Mouse (Mus musculus): ENCODE measurements around the gene Nr1i3. TPM values are rescaled to one million over a fixed set of nuclear protein-coding genes. Genes with fewer than 3 reads are reported as not detected.

Nr1i3 gene
- polyA plus RNA-seq, 1 experiment from 2014 or later: 0.25 TPM

DNA sequence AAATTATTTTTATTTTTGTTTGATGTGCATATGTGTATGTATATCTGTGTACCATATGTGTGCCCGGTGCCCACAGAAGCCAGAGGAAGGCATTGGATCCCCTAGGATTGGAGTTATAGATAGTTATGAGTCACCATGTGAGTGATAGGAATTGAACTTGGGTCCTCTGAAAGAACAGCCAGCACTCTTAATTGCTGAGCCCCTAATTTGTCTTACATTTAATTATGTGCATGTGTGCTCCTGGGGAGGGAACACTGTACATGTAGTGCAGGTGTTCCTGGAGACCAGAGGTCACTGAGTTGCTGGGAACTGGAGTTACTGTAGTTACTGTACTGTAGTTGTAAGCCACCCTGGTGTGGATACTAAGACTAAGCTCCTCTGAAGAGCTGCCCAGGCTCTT, 13.0 kb upstream of the Nr1i3 start:
- Histone ChIP-seq H3K4me1 (replicated peaks; ENCODE audit: control insufficient read depth, insufficient read depth) (peaks cover 2% of the 10 kb centered on the region), H3K27ac (replicated peaks) (no peak overlapping the region), H3K9me3 (ENCODE audit: control insufficient read depth, low read length) (no peaks in the 10 kb centered on the region), H3K4me3 (ENCODE audit: low read depth, low read length) (no peak overlapping the region), H3K27me3 (ENCODE audit: control insufficient read depth, insufficient read depth, low read length) (no peaks in the 10 kb centered on the region), H3K36me3 (ENCODE audit: control insufficient read depth, insufficient read depth, low read length) (no peaks in the 10 kb centered on the region), H3K4me2 (replicated peaks; ENCODE audit: low read depth) (no peak overlapping the region), H3K9ac (ENCODE audit: low read length) (no peak overlapping the region)
- DNase-seq (ENCODE audit: low spot score): no peak
- 97% methylated on average over 1 of the region's 1 CpGs for WGBS
- TF ChIP-seq EP300 (optimal IDR thresholded peaks at IDR 0.05) (no peak), CTCF (IDR thresholded peaks at IDR 0.05; ENCODE audit: low read depth) (no peak)
- ATAC-seq (ENCODE audit: low FRiP score, low TSS enrichment): no peak

DNA sequence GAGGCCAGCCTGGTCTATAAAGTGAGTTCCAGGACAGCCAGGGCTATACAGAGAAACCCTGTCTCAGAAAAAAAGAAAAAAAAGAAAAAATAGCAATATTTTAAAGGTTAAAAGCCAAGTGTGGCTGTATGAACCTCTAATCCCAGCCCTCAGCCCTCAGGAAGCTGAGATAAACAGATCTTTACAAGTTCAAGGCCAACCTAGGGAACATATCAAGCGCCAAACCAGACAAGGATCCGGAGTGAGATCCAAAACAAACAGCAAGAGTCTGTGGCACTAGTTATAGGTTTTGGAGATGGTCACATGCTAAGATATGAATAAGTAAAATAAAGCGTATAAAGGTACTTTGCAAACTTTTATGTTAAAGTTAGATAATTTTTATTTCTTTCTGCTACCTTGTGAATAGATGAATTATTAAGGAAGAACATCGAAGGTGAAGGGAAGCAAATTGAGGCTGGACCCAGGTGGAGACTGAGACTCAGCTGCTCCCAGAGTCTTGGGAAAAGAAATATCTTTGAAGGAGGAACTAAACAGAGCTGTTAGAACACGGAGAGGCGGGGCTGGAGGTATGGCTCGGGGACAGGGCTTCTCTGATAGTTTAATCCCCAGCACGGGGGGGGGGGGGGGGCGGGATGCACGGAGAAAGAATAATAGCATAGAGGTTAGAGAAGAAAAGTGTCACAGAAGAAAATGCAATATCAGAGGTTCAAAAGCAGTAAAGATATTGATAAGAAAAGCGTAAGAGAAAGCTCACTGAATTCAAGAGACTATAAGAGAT, 10.1 kb upstream of the Nr1i3 start:
- DNase-seq (ENCODE audit: low spot score) (no peak), ATAC-seq (ENCODE audit: low FRiP score, low TSS enrichment) (no peak)
- H3K4me2 ChIP-seq (replicated peaks; ENCODE audit: low read depth): no peak overlapping the region

DNA sequence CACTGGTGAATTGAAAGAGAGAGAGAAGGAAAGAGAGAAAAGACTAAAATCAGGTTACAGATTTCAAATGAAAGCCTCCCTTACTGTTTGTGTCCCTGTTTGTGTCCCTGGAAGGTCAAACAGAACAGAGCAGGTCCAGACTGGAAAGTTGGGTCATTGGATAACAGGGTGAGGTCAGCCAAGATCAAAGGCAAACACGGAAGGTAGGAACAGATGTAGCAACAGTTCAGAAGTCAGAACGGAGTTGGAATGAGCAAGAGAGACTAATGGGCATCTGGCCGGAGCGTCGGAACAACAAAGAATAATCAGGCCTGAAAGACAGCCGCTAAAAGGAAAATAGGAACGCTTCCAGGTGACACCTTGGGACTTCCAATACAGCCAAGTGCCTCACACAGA, 9.5 kb upstream of the Nr1i3 start:
- Histone ChIP-seq H3K9ac (ENCODE audit: low read length) (no peak overlapping the region), H3K4me2 (replicated peaks; ENCODE audit: low read depth) (no peak overlapping the region), H3K27me3 (ENCODE audit: control insufficient read depth, insufficient read depth, low read length) (no peaks in the 10 kb centered on the region), H3K27ac (replicated peaks) (no peak overlapping the region), H3K36me3 (ENCODE audit: control insufficient read depth, insufficient read depth, low read length) (no peaks in the 10 kb centered on the region), H3K9me3 (ENCODE audit: control insufficient read depth, low read length) (no peaks in the 10 kb centered on the region), H3K4me1 (replicated peaks; ENCODE audit: control insufficient read depth, insufficient read depth) (no peaks in the 10 kb centered on the region), H3K4me3 (ENCODE audit: low read depth, low read length) (no peak overlapping the region)
- 51% methylated on average over 7 of the region's 7 CpGs for WGBS
- DNase-seq (ENCODE audit: low spot score) (peak; percentile 25), ATAC-seq (ENCODE audit: low FRiP score, low TSS enrichment) (peak; percentile 77)
- TF ChIP-seq CTCF (IDR thresholded peaks at IDR 0.05; ENCODE audit: low read depth) (no peak), EP300 (optimal IDR thresholded peaks at IDR 0.05) (no peak)

More for the DNA sequence above, 10.1 kb upstream of the Nr1i3 start:
- Histone ChIP-seq H3K9me3 (ENCODE audit: control insufficient read depth, low read length) (no peaks in the 10 kb centered on the region), H3K4me1 (replicated peaks; ENCODE audit: control insufficient read depth, insufficient read depth) (no peaks in the 10 kb centered on the region), H3K27me3 (ENCODE audit: control insufficient read depth, insufficient read depth, low read length) (no peaks in the 10 kb centered on the region), H3K4me3 (ENCODE audit: low read depth, low read length) (no peak overlapping the region), H3K27ac (replicated peaks) (no peak overlapping the region), H3K36me3 (ENCODE audit: control insufficient read depth, insufficient read depth, low read length) (no peaks in the 10 kb centered on the region), H3K9ac (ENCODE audit: low read length) (no peak overlapping the region)
- TF ChIP-seq CTCF (IDR thresholded peaks at IDR 0.05; ENCODE audit: low read depth) (no peak), EP300 (optimal IDR thresholded peaks at IDR 0.05) (no peak)
- 45% methylated on average over 10 of the region's 11 CpGs for WGBS

GRCm38 (mm10) chr1:171205704-171206493, 7.9 kb upstream of the Nr1i3 start:
- Histone ChIP-seq H3K4me2 (replicated peaks; ENCODE audit: low read depth) (no peak overlapping the region), H3K4me3 (ENCODE audit: low read depth, low read length) (no peak overlapping the region), H3K27me3 (ENCODE audit: control insufficient read depth, insufficient read depth, low read length) (no peaks in the 10 kb centered on the region), H3K36me3 (ENCODE audit: control insufficient read depth, insufficient read depth, low read length) (no peaks in the 10 kb centered on the region), H3K4me1 (replicated peaks; ENCODE audit: control insufficient read depth, insufficient read depth) (no peaks in the 10 kb centered on the region), H3K9me3 (ENCODE audit: control insufficient read depth, low read length) (no peaks in the 10 kb centered on the region), H3K27ac (replicated peaks) (no peak overlapping the region), H3K9ac (ENCODE audit: low read length) (no peak overlapping the region)
- TF ChIP-seq CTCF (IDR thresholded peaks at IDR 0.05; ENCODE audit: low read depth) (no peak), EP300 (optimal IDR thresholded peaks at IDR 0.05) (no peak)
- ATAC-seq (ENCODE audit: low FRiP score, low TSS enrichment): no peak
- no peak for DNase-seq (ENCODE audit: low spot score)
- WGBS: 70% methylated on average over 6 of the region's 6 CpGs

- Histone ChIP-seq H3K4me3 (ENCODE audit: low read depth, low read length) (no peak overlapping the region), H3K9ac (ENCODE audit: low read length) (no peak overlapping the region), H3K4me1 (replicated peaks; ENCODE audit: control insufficient read depth, insufficient read depth) (no peaks in the 10 kb centered on the region), H3K27me3 (ENCODE audit: control insufficient read depth, insufficient read depth, low read length) (no peaks in the 10 kb centered on the region), H3K9me3 (ENCODE audit: control insufficient read depth, low read length) (no peaks in the 10 kb centered on the region), H3K4me2 (replicated peaks; ENCODE audit: low read depth) (no peak overlapping the region), H3K27ac (replicated peaks) (no peak overlapping the region), H3K36me3 (ENCODE audit: control insufficient read depth, insufficient read depth, low read length) (no peaks in the 10 kb centered on the region)
- ATAC-seq (ENCODE audit: low FRiP score, low TSS enrichment) (no peak), DNase-seq (ENCODE audit: low spot score) (no peak)
- 28% methylated on average over 4 of the region's 4 CpGs for WGBS
- TF ChIP-seq EP300 (optimal IDR thresholded peaks at IDR 0.05) (no peak), CTCF (IDR thresholded peaks at IDR 0.05; ENCODE audit: low read depth) (no peak)
Measured at GRCm38 (mm10) chr1:171209409-171209808, 4.4 kb upstream of the Nr1i3 start.

- DNase-seq (ENCODE audit: low spot score): no peak
- TF ChIP-seq EP300 (optimal IDR thresholded peaks at IDR 0.05) (no peak), CTCF (IDR thresholded peaks at IDR 0.05; ENCODE audit: low read depth) (no peak)
- 46% methylated on average over 3 of the region's 3 CpGs for WGBS
- no peaks in the 10 kb centered on the region for H3K9me3 ChIP-seq (ENCODE audit: control insufficient read depth, low read length)
- no peak overlapping the region for H3K9ac ChIP-seq (ENCODE audit: low read length)
- H3K4me1 ChIP-seq (replicated peaks; ENCODE audit: control insufficient read depth, insufficient read depth): no peaks in the 10 kb centered on the region
- no peak overlapping the region for H3K27ac ChIP-seq (replicated peaks)
- ATAC-seq (ENCODE audit: low FRiP score, low TSS enrichment): no peak
- H3K4me3 ChIP-seq (ENCODE audit: low read depth, low read length): no peak overlapping the region
- H3K27me3 ChIP-seq (ENCODE audit: control insufficient read depth, insufficient read depth, low read length): no peaks in the 10 kb centered on the region
- no peak overlapping the region for H3K4me2 ChIP-seq (replicated peaks; ENCODE audit: low read depth)
- no peaks in the 10 kb centered on the region for H3K36me3 ChIP-seq (ENCODE audit: control insufficient read depth, insufficient read depth, low read length)
Measured at GRCm38 (mm10) chr1:171212854-171213253, 916 bp upstream of the Nr1i3 start.

Measured in stomach, postnatal 0 days (tissue).